Mouse (Mus musculus) kidney, postnatal 25 days (tissue): ENCODE measurements around the gene Gm10972.
"Not testable (repeated sequence)": the region's sequence is repeated elsewhere in the genome, so short reads cannot be mapped to it uniquely, and the experiment has no call there.

ENCODE experiments used
- DNase-seq, 2 experiments: peaks; one replicate each; pipeline ENCODE4 v3.0.0; 2021; ENCODE audit warnings: mixed read lengths in 2 of 2

Gene Gm10972

DNA sequence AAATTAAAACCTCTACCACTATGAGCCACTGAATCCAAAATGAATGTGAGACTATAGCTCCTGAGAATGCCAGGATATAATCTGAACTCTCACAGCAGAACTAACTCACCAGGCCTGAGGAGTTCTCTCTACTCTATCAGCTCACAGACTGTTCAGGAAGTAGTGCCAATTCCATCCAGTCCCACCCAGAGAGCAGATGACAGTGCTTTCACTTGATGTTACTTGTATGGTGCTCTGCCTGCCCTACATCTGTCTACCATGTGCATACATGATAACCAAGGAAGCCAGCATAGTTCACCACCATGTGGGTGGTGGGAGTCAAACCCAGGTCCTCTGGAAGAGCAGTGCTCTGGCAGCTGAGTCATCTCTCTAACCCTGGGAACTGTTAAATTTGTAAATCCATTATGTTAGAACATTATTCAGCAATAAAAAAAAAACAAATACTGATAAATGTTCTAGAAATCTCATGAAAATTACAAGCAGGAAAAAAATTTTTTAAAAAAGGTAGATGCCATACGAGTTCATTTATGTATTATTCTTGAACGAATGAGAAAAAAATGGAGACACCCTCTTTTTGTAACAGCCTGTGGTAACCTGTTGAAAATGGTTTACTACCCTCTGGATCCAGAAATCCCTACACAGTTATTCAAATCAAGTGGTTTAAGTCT lies at the start of gene Gm10972:
TSS of gene Gm10972 (plus strand) at position 618 of the 668 bp plus-strand sequence.
- not testable (repeated sequence) for DNase-seq

DNA sequence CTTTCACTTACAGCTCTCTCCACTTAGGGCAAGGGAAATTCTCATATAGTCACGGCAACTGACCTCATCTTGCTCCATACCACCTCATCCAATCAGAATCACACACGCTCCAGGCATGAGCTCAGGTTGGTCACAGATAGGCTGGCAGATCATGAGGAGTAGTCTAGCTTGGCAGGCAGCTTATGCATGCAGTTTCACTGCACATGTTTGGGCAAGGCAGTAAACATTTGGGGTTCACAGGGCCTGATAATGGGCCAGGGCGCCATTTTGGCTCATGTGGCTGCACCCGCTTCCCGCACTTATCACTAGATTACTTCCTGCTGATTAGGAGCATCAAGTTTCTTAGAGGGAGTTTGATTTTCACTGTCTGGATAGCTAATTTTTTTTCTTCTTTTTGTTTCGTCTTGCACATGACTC lies 47.0 kb upstream of the Gm10972 start:
- DNase-seq, result no peak

DNA sequence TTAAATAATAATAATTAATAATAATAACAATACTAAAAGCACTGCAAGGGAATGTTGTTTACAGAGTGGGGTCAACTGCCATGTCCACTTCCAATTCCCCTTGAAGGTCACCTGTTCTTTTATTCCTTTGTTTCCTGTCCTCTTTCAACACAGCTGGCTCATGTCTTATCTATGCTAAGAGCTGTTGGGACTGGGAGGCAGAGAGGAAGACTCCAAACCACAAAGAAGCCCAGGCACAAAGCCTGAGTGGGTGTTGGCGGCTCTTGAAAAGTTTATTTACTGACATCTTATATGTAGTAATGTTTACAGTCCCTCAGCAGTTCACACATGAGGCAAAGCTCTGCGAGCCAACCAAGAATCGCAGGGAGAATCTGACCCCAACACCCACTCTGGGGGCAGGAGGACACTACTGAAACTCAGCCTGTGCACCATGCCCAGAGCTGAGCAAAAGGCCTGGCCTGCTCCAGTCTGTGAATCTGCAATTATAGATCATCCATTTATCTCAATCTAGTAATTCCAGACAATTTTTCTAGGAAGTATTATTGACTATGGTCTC lies 45.6 kb upstream of the Gm10972 start:
- DNase-seq, result no peak

DNA sequence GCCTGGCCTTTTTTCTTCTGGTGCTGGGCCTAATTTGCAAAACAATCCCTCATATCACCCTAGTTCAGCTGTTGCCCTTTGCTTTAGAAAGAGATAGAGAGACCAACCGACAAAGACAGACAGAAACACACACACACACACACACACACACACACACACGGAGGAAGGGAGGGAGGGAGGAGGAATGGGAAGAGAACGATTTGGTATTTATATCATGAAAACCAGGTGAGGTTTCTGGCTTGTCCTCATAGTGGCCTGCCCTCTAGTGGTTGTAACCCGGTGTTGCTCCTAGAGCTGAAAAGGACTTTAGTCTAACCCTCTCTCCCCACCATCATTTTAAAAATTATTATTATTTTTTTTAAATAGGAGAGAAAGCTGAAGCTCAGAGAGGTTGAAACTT lies 41.0 kb upstream of the Gm10972 start:
- peak; percentile 65 to 82 for DNase-seq

DNA sequence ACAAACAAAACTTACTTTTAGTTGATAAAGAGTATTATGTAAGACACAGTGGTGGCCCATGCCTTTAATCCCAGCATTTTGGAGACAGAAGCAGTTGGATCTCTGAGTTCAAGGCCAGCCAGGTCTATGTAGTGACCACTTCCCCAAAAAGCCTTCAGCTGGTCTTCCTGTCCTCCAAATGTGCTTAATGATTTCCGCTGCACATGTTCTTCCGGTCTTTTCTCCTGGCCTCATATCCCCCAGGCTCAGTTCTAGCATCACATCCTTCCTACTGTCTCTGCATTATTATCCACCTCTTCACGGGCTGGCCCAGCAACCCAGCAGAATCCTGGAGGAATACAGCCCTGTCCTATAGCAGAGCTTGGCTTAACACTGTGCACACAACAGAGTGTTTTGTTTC lies 33.3 kb upstream of the Gm10972 start:
- DNase-seq, result no peak

DNA sequence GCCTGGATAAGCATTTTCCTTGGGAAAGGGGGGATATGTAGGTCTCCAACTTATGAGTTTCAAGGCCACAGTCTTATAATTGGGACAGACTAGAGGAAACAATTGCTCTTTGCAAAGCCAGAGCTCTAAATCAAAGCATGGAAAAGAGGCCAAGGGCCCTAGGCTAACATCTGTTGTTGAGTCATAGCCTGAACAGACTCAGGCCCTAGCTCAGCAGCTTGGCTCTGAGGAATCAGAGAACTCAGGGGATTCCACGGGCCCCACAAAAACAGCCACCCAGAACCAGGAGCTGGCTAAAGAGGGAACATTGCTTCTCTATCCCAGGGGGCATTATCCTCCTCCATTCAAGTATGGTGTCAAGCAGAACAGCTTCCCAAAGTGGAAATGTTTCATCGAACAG lies 32.3 kb upstream of the Gm10972 start:
- no peak for DNase-seq

DNA sequence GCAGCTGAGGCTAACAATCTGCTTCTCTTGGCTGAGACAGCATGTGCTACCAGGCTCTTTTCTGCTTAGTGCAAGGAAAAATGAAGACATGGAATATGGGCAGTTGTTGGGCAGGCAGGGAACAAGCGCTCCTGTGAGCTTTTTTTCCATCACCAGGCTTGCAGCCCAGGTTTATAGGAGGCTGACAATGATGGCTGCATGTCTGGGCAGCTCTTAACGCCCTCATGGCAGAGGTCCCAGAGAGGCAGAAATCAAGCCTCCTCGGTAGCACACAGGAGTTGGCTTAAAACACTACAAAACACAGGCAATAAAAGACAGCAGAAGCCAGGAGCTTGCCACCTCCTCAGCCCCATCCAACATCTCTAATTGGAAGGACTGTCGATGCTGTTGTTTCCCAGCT lies 31.6 kb upstream of the Gm10972 start:
- no peak for DNase-seq

DNA sequence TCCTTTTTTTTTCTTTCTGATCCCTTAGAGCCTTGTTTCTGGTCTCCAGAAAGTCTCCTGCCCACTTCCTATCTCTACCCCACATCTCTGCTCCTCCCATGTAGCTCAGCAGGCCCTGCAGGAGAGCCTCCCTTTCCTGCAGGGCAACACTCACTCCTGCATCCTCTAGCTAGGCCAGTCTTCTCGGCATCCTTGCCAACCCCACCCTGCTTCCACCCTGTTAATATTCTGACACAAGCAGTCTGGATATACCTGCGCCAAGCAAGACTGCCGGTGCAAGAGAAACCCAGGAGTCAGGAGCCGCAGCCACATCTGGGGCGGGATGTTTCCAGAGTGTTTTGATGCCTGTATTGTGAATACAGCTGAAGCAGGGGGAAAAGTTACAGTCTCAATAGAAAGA lies 31.1 kb upstream of the Gm10972 start:
- no peak for DNase-seq

DNA sequence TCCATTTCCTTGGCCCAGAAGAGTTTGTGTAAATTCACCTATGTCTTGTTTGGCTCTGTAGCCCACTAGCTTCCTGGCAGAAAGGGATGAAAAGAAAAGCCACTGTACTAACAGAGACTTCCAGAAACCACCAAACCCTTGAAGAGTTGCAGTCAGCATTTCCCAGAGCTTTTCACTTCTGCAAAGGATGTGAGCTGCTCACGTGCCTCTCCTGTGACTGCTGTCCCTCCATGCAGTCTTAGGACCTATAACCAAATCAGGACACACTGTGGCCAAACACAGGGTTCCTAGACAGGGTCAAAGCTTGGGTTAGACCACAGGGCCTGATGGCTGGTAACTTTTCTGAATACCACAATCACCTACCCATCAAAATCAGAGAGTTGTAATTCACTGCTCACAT lies 30.6 kb upstream of the Gm10972 start:
- no peak for DNase-seq

DNA sequence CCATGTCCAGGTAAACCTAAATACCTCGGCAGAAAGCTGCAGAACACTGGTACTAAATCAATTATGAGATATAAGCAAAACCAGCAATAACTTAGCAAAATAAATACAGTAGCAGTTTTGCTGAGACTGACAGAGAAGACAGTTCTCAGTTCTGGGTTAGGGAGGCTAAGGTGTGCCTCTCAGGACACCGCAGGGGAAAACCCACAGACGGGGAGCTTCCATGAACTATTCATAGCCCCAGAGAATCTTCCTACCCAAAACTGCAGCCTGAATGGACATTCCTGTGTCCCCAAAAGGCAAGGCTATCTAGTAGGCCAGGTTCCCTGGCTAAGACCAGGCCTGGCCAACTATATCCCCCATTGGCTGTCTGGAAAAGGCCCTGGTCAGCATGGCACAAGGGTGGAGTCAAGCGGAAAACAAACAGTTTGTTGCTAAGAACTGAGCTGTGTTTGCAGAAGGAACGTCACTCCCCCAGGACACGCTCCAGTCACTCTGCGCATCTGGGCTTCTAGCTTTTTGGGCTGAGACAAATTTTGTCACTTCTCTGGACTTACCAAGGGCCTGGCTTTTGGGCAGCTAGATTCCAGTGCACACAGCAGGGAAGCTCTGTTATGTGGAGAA lies 29.5 kb upstream of the Gm10972 start:
- DNase-seq, result no peak

DNA sequence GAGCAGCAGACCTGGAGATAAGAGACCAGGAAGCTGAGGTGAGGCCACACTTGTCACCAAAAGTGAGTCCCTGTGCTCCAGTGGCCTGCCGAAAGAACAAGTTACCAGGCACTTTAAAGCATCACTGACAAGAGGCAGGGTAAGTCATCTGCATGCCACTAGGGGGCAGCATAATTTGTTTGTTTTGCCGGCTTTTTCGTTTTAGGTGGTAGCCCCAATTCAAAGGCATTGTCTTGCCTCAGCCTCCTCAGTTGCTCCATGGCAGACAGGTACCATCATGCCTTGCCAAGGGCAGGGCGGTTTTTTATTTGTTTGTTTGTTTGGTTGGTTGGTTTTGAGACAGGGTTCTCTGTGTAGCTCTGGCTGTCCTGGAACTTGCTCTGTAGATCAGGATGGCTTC lies 26.2 kb upstream of the Gm10972 start:
- DNase-seq, result peak; percentile 49 to 50

DNA sequence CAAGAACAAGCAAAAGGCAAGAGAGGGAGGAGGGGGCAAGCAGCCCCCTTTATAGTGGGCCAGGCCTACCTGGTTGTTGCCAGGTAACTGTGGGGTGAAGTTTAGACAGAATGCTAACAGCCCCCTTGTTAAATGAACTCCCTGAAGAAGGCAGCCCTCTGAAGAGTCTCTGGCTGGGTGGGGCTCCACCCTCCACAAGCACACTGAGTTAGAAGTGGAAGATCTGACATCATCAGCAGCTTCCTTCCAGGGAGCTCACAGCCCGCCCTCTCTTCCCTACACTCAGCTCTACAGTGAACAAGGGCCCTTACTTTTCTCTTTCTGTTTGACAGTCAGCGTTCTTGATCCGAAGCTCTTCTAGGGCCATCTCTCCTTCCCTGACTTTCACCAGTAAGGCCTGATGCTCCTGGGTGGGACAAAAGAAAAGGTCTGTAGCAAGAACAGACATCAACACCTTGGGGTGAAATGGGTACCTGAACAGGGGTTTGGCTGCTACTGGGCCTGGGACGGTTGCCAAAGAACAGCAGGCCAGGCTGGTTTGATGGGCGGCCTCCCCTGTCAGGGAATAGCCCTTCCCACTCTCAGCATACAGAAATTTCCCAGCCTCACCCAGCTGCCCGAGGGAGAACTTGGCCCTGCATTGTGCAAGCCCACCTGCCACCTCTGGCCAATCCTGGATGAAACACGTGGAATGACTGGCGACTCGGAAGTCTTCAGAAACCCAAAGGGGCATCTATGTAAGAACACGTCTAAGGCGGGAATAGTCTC lies 21.0 kb upstream of the Gm10972 start:
- DNase-seq, result no peak

DNA sequence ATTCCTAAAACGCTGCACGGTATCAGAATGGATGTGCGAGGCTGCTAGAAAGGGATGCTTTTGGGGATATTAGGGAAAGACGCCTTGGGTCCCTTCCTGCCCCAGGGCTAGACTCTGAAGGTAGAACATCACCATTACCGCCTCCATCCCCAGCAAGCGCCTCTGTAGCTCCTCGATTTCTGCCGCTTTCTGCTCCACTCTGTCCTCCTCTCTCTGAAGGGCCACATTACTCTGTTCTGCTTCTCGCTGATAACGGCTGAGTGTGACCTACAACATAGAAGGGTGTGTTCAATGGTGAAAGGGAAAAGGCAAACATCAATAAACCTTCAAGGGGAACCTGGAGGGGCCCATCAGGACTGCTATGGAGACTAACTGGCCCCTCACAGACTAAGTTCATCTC lies 20.4 kb upstream of the Gm10972 start:
- no peak for DNase-seq

DNA sequence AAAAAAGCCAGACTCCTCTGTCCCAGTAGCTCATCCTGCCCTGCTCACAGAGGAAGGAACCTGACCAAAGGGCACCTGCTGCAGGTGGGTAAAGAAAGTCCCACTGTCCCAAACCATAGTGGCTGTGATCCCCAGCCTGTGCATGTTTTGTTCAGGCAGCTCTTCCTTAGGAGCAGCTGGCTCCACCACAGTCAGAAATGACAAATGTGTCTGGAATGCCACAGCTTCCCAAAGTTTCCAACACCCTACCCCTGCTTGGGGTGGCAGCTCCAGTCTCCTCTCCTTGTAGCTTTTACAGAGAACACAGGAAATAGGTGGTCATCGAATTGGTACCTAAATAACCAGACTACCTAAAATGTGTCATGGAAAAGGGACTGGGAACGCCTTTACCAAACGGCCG lies 18.6 kb upstream of the Gm10972 start:
- no peak for DNase-seq

DNA sequence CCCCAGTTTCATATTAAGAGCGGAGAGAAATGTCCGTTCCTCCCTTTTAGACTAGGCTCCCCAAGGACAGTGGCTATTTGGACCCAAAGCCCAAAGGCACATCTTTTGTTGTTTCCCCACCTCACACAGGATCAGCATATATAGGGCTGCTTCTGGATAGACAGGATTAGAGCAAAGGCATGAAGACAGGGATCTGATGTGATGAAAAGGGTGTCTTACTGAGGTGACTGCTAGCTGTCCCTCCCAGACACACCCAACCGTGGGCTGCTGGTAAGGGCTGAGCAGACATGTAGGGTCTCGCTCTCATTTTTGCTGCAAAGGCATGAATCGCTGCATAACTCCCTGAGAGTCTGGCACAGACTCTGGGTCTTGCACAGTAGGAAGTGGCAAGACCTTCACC lies 14.2 kb upstream of the Gm10972 start:
- DNase-seq, result no peak

DNA sequence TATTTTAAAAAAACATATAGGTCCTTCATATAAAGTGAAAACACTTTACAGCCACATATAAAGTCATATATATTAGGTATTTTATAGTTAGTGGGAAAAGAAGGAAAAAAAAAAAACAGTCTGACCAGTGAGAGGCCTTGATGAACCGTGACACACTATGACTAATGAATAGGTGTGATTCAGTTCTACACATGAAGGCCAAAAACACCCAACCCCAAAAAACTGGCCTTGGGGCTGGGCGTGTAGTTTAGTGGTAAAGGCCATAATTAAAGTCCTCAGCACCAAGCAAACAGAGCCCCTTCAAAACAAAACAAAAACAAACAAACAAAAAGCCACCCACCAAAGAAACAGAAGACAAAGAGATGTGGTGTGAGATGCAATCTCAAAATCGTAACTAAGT lies 13.0 kb upstream of the Gm10972 start:
- no peak for DNase-seq

DNA sequence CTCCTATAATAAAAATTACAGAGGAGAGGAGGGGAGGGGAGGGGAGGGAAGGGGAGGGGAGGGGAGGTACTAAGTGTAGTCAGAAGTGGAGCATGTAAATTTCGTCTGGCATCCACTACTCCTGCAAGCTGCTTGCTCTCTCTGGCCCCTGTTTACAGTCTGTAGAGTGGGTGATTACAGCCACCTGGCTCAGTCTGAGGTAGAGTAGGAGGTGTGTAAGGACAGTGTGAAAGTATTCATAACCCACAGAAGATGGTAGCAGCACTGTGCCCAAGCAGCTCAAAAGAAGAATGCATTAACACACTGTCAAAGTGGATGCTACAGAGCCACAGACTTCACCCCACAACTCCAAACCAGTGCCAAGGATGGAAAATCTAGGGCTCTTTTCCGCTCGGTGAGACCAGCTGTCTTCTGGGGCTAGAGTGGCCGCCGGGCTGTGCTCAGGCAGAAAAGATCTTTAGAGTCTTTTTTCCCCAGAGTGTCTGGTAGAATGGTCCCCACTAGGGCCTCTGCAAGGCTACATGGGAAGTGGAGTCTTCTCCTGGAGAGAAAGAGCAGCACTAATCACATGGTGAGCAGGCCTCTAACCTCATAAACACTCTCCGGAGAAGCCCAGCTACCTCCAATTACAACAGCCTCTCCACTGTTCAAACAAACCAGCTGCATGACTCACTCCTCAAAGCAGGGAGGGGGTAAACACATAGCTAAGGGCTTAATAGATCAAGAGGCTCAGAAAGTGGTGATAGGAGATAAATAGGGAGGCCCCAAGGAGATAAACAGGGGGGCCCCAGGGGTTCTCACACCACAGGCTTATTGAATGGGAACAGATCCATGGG lies 6.1 kb downstream of the Gm10972 start:
- no peak for DNase-seq

DNA sequence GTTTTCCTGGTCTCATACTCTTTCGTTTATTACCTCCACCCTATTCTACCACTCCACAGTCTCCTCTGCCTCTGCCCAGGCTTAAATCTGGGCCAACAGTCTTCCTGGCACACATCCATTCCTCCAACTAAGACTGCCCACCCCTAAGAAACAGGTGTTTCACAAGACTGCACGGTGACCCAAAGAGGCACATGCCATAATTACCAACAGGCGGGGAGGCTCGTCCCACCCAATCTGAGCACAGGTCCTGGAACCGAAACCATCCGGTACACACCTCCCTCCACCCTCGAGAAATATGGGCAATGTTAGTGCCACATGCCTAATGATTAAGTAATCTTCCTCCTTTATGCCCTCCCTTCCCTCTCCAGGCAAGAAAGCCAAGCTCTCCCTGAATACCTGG lies 7.5 kb downstream of the Gm10972 start:
- DNase-seq, result peak; percentile 18 to 52

DNA sequence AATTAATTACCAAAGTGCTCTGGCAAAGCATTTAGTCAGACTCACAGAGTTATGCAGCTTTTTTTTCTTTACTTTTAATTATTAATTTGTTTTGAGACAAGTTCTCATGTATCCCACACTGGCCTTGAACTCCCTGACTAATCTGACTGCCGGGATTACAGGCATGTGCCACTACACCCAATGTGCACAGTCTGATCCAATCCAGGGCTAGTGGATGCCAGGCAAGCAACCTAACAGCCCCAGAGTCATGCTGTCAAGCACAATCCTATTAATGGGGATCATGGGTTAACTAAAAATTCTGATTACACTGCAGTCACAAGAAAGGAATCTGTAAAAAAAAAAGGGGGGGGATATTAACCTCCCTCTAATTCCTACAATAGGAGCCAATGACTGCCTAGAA lies 11.1 kb downstream of the Gm10972 start:
- DNase-seq, result peak in 1 of 2 experiments; percentile 49

DNA sequence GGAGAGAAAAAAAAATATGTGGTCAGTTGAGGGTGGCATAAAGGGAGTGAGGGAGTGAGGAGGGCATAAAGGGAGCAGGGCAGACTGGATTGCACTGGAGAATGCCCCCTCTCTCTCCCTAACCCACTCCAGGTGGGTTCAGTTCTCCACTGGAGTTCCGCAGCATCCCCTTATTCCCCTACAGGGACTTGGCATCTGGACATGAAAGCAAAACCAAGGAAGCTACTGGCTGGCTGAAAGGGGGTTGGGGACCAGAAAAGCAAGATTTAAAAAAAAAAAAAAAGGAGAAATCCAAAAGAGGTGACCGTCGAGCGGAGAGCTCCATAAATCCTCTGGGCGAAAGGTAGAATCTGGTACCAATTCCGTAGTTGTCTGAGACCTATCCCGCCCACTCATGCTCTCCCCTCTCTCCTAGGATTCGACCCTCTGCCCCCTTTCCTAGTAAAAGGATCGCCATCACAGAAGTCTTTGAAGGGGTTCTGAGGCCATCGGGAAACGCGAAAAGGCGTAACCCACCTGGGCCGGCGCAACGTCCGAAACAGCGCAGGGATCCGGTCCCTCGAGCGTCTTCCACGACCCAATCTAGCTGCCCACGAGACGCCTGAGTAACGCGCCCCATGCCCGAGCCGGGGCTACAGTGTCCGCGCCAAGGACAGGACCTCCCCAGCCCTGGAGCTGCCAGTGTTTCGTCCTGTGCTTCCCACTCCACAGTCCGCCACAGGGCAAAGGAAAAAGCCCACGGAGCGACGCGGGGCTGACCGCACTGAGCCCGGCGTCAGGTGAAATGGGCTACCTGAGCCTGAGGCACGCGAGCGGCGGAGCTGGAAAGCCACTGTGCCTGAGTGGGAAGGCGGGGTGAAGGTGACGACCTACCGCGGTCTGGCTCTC lies 15.2 kb downstream of the Gm10972 start:
- DNase-seq, result not testable (repeated sequence)

DNA sequence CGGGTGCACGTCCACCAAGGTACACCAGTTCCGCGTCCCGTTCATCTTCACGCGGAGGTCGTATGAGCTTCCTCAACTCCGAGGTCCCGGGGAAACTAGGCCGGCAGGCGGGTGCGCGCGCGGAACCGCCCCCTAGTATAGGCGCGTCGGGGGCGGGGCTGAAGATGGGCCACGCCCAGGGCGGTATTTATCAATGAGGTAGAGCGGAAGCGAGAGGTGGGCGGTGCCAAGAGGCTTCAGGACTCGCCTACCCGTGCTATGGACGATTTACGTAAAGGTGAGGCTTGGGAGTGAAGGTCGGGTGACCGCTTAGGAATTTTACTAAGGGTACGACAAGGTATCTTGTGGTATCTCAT lies 15.8 kb downstream of the Gm10972 start, which contains the start of gene Tuft1:
TSS of gene Tuft1 (minus strand) at position 133 of the 356 bp plus-strand sequence.
- DNase-seq, result peak; percentile 79 to 88
